Mouse (Mus musculus): ENCODE results near the gene Prickle1.

Gene Prickle1

GRCm38 (mm10) chr15:93594888-93595698 lies 598 bp downstream of the Prickle1 start:
- DNase-seq (ENCODE audit: low read depth in 2 of 2, low spot score in 2 of 2) = peak; percentile 14 to 28

DNA sequence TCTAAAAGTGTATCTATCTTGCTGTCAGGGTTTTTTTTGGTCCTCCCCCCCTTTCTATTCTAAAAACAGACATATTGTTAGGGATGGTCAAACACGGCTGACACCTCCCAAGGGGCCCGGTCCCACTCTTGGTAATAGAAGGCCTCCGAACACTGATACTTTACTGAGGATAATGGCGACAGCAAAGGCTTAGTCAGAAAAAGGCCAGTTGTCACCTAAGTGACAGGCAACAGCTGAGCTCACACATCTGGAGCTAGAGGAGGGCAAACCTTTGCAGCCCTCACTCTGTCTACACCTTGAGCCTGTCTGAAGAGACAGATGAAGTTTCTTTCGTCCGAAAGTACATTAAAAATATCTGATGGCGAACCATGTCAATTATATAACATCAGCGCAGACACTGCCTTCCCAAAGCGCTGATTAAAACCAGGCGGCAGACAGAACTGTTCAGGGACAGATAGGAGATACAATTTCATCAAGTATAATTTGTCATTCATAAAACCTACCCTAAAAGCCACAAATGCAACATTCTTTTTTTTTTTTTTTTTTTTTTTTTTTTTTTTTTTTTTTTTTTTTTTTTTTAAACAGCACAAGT lies 1.3 kb downstream of the Prickle1 start:
- no peak for DNase-seq (ENCODE audit: low read depth in 2 of 2, low spot score in 2 of 2)

DNA sequence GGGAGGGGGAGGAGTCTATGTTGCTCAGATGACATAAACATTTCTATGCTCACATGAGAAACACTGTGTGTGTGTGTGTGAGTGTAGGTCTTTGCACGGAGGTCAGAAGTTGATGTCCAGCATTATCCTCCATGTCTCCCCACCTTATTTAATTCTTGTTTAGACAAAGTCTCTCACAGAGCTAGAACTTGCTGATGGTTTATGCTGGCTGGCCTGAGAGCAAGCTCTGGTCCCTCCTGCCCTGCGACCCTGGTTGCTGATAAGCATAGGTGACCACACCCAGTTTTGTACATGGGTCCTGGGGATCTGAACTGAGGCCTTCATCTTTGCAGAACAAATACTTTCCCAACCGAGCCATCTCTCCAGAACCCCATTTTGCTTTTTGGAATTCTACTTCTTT lies 3.1 kb downstream of the Prickle1 start:
- DNase-seq (ENCODE audit: low read depth in 2 of 2, low spot score in 2 of 2) = no peak

DNA sequence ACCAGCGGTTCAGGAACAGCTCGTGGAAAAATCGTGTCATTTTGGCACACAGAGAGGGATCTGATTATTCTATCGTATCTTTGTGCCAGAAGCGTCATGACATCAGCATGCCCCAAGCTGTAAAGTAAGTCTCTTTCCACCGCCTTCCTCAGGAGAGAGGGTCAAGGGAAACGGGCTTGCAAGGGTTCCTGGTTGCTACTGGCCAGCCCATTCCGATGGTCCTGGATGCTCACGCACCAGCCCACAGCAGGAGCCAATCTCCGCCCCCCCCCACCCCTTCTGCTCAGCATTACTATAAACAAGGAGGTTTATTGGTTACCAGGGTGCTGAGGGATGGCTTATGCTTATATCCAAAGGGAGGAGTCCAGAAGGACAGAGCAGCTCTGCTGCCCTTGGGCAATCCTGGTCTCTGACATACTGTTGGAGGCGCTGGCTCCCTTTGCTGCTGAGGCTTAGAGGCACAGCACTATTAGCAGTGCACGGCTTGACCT lies 3.8 kb downstream of the Prickle1 start:
- DNase-seq (ENCODE audit: low read depth in 2 of 2, low spot score in 2 of 2) = no peak

- no peak for DNase-seq (ENCODE audit: low read depth in 2 of 2, low spot score in 2 of 2)
Measured at GRCm38 (mm10) chr15:93591371-93591770, 4.3 kb downstream of the Prickle1 start.

DNA sequence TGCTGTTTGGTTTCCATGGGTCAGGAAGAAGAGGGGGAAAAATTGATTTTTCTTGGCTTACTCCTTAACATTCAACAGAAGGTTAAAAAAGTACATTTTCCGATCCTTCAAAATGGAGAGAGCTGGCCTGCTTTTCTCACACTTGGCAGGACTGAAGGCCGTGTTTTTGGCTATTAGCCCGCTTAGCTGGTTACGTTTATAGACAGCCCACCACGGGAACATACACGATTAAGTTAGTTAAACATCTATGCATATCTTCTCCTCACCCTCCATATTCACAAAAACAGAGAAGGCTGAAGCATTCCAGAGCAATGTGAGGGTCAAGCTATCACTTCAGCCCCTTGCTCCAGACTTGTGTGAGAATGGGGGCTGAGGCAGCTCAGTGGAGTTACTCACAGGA lies 7.3 kb downstream of the Prickle1 start:
- no peak for DNase-seq (ENCODE audit: low read depth in 2 of 2, low spot score in 2 of 2)

DNA sequence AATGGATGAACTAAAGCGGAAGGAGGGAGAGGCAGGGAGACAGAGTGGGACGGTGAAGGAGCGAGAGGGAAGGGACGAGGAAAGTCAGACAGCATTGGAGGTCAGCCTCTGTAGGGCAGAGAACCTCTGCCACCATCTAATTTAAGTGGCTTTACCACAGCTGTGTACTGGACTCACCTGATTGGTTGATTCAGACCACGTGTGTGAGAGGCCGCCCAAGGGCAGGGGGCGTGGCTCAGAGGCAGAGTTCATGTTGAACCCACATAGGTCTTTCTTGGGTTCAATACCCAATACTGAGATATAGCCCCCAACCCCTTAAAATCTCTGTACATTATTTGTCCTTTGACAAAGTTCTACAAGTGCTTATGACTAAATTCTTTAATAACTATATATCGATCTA lies 8.0 kb downstream of the Prickle1 start:
- DNase-seq (ENCODE audit: low read depth in 2 of 2, low spot score in 2 of 2) = no peak

GRCm38 (mm10) chr15:93583051-93583450 lies 12.6 kb downstream of the Prickle1 start:
- DNase-seq (ENCODE audit: low read depth in 2 of 2, low spot score in 2 of 2) = no peak

GRCm38 (mm10) chr15:93581736-93582135 lies 14.0 kb downstream of the Prickle1 start:
- DNase-seq (ENCODE audit: low read depth in 2 of 2, low spot score in 2 of 2) = no peak

GRCm38 (mm10) chr15:93579899-93580298 lies 15.8 kb downstream of the Prickle1 start:
- DNase-seq (ENCODE audit: low read depth in 2 of 2, low spot score in 2 of 2) = no peak

DNA sequence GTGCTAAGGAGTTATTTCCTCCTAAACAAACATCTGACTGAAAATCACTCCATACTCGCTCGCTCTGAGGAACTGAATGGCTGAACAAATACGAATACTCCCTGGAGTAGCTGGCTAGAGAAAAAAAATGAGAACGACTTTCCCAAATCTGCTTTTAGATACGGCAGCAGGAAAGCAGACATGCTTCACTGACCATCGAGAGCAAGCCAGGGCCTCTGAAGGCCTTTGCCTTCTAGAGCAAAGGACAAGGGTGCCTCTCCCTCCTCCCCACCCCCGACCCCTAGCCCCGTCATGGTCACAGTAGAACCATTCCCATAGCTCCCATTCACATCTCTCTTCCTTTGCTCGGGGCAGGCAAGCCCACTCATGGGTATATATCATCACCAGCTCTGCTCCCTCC lies 16.6 kb downstream of the Prickle1 start:
- no peak for DNase-seq (ENCODE audit: low read depth in 2 of 2, low spot score in 2 of 2)

DNA sequence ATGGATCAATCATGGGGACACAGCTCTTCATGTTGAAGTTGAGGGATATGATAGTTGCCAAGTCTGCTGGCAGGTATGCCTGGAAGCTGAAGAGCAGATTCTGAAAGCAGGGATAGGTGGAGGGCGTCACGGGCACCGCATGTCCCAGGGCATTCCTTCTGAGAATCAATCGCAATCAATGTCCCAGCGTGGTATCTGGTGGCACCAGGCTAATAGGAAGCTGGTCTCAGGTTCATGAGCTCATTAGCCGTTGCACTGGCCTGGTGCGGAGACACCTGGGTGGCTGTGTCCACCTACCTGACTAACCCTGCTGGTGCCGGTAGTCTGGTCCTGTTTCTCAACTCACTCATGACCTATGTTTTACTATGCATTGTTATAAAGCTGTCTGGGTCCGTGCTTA lies 19.3 kb downstream of the Prickle1 start:
- DNase-seq (ENCODE audit: low read depth in 2 of 2, low spot score in 2 of 2) = no peak

GRCm38 (mm10) chr15:93575884-93576283 lies 19.8 kb downstream of the Prickle1 start:
- peak; percentile 70 to 77 for DNase-seq (ENCODE audit: low read depth in 2 of 2, low spot score in 2 of 2)

GRCm38 (mm10) chr15:93572889-93573288 lies 22.8 kb downstream of the Prickle1 start:
- DNase-seq (ENCODE audit: low read depth in 2 of 2, low spot score in 2 of 2) = no peak

DNA sequence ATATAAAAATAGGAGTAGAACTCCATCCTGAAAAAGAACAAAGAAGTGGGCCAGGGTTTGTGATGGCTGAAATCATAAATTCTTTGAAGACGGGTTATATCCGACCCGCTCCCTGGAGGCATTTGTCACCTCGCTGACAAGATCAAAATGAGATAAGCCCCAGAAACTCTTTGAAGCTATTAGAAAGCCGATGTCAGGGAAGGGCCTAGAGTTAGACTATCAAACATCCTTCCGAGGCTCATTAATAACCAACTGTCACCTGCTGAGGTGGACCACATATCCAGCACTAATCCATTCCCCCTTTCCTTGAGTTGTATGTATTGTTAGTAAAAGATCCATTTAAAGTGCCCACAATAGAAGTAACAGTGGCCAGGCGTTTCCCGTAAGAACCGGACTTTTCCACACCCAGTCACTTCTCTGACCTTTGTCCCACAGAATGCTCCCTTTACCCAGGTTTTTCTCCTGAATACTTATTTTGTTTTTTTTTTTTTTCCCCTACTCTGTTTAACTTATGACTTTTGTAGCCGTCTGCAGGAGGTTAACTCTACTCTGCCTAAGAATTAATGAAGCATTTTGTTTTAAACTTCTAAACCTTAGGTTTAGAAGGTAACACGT lies 24.7 kb downstream of the Prickle1 start:
- DNase-seq (ENCODE audit: low read depth in 2 of 2, low spot score in 2 of 2) = no peak

GRCm38 (mm10) chr15:93568911-93569310 lies 26.8 kb downstream of the Prickle1 start:
- no peak for DNase-seq (ENCODE audit: low read depth in 2 of 2, low spot score in 2 of 2)

GRCm38 (mm10) chr15:93567546-93568307 lies 28.0 kb downstream of the Prickle1 start:
- DNase-seq (ENCODE audit: low read depth in 2 of 2, low spot score in 2 of 2) = no peak

DNA sequence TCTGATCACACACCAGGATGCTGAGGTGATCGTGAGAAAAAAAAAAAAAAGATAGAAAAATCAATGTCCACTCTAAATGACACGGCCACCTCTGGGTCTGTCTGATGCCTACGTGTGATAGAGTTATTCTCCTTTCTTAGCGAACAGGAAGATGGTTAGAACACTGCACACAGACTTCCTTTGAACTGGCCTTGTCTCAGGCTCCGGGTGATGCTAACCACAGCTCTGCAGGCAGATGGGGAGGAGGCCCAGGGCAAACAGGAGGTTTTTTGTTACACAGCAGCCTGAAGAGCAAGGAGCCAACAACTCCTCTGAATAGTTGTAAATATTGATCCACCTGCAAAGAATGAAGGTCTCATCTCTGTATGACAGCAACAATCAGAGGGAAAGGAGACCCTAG lies 32.2 kb downstream of the Prickle1 start:
- DNase-seq (ENCODE audit: low read depth in 2 of 2, low spot score in 2 of 2) = no peak

GRCm38 (mm10) chr15:93561540-93561939 lies 34.2 kb downstream of the Prickle1 start:
- DNase-seq (ENCODE audit: low read depth in 2 of 2, low spot score in 2 of 2) = no peak

- no peak for DNase-seq (ENCODE audit: low read depth in 2 of 2, low spot score in 2 of 2)
Measured at GRCm38 (mm10) chr15:93558421-93558820, 37.3 kb downstream of the Prickle1 start.

DNA sequence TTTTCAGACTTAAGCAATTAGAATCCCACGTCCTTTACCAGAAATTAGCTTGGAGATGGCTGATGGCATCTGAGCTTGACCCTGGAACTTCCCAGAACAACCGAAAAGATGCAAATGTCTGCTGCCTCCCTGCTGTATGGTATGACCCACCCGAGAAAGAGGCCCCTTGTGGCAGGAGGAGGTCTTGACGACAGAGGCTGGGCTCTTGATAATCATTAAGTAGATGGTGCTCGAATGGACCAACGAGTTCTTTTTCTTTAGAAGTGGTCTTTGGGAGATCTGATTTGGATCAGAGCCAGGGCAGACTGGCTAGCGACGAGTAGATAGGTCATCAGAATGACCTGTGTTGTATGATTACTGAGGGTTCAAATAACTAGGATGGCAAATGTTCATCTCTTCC lies 40.0 kb downstream of the Prickle1 start:
- DNase-seq (ENCODE audit: low read depth in 2 of 2, low spot score in 2 of 2) = no peak
